Mouse (Mus musculus) T-helper 2 cell (primary cell): ENCODE data around the gene Olfr199.
"Not testable (repeated sequence)": the region's sequence is repeated elsewhere in the genome, so short reads cannot be mapped to it uniquely, and the experiment has no call there.

Experiments
- in situ Hi-C: fragments of 300-600 bp; cut with MboI, MseI; formaldehyde crosslinking; loops from one replicate; pipeline ENCODE4 v1.15.1; 2025; ENCODE audit warnings: high pct_unique_total_duplicates

Gene Olfr199

DNA sequence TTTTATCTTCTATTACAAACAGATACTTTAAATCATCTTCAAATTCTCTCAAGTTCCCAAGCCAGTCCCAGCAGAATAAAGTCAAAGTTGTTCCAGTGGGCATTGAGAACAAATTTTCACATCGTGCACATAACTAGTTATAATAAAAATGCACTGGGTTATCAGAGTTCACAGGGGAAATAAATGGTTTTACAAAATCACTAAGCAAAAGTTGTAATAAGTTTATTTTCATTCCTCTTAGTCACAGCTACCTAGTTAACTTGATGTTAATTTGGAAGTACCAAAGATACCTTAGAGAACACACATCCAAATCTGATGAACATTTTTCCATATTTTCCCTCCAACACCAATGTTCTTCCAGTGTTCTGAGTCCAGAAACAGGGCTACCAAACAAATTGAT, at the start of gene Olfr199:
Olfr199 (minus strand) TSS at position 101 of the 400 bp plus-strand sequence.
- in situ Hi-C loops: not testable (repeated sequence)

- in situ Hi-C loops: not testable (repeated sequence)
Observed at GRCm38 (mm10) chr16:59269097-59269496, 49.5 kb upstream of the Olfr199 start.

DNA sequence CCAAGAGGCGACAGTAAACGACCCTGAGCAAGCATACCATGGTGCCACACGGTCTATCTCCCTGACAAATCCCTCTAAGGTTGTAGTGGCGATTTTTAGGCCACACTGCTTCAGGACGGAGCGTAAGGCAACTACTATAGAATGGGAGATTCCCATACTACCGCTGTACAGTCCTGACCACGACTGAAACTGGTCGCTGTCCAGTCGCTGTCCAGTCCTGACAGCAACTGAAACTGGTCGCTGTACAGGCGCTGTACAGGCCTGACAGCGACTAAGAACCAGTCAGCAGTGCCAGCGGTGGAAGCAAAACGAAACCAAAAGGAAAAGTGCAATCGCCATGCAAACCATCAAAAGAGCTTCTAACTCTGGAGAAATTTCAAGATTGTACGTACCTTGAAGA, 30.1 kb upstream of the Olfr199 start:
- in situ Hi-C loops: no loop called here

DNA sequence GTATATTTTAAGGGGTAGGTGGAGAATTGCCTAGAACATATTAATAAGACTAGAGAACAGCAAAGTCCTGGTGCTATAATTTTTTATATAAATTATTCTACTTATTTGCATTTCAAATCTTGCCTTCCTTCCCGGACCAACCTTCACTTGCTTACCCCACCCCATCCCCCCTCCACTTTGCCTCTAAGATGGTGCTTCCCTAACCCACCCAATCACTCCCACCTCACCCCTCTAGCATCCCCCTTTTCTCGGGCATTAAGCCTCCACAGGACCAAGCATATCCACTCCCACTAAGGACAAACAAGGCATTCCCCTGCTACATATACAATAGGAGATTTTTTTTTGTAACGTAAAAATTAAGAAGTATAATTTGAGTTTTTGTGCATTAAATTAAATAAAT, 1.7 kb downstream of the Olfr199 start:
- in situ Hi-C loops: not testable (repeated sequence)

DNA sequence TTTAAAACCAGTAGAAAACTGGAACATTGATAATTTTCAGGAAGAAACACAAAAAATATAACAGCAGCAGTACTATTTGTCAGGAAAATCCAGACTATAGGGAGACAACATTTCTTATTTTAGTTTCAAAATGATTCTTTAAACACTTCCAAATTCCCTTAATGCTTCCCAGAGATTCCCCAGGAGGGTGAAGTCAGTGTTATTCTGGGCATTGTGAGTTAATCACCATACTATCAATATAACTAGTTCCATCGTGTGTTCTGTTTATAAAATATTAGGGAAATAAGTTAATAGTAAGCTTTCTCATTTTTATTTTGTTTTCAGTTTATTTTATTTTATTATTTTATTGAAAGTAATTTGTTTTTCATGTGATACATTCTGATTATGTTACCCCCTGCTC, 16.1 kb downstream of the Olfr199 start, which contains the start of gene Olfr198:
Olfr198 (minus strand) TSS at position 101 of the 400 bp plus-strand sequence.
- in situ Hi-C loops: not testable (repeated sequence)

DNA sequence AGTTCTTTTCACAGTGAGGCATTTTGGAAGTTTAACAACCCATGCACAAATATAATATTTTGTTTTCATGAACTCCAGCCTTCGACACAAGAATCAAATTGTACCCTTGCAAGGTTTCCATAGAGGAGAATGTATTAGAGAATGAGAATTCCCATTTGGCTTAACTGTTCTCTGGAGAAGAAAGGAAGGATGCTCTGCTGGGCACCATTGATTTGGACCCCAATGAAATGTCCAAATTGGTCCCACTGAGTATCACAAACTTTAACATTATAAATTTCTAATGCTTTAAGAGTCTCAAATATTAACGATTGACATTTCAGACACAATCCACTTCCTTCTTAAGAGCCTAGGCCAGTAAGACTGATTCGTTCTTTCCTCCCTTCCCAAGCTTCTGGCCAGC, 49.2 kb downstream of the Olfr199 start, which contains the start of gene Olfr196:
Olfr196 (minus strand) TSS at position 101 of the 400 bp plus-strand sequence.
- in situ Hi-C loops: no loop called here
